Mouse (Mus musculus) macrophage (primary cell): ENCODE results near the gene Wnt9b. TPM values are rescaled to one million over a fixed set of nuclear protein-coding genes. Genes with fewer than 3 reads are reported as not detected.

Experiments used
- H3K27ac ChIP-seq: fragments of 350-480 bp; formaldehyde crosslinking; 2 replicates; pipeline ENCODE4 v1.9.0; 2021
- H3K36me3 ChIP-seq: fragments of 350-480 bp; formaldehyde crosslinking; 2 replicates; pipeline ENCODE4 v1.9.0; 2021; ENCODE audit errors: inconsistent target
- H3K4me3 ChIP-seq: fragments of 350-480 bp; formaldehyde crosslinking; 2 replicates; pipeline ENCODE4 v1.9.0; 2021; ENCODE audit errors: inconsistent target
- H3K79me2 ChIP-seq: fragments of 350-480 bp; formaldehyde crosslinking; 2 replicates; pipeline ENCODE4 v1.9.0; 2021; ENCODE audit errors: inconsistent target
- WGBS: methylation state at CpG from one replicate; pipeline ENCODE4 v1.1.7; 2026; ENCODE audit warnings: inconsistent platforms; ENCODE audit not compliant: missing documents; 5-methylcytosine and 5-hydroxymethylcytosine counted together
- polyA plus RNA-seq: library from polyadenylated mRNA; stranded (reverse); fragments of 250-400 nt; gene quantifications from 3 replicates; pipeline ENCODE4 v1.2.4, GENCODE M21; 2018; ENCODE audit warnings: inconsistent platforms

Wnt9b gene
- polyA plus RNA-seq, 1 experiment from 2014 or later, result not detected

GRCm38 (mm10) chr11:103758054-103758453 lies 8.4 kb upstream of the Wnt9b start:
- Histone ChIP-seq H3K36me3 (no peaks in the 10 kb centered on the region), H3K27ac (no peak overlapping the region), H3K79me2 (no peaks in the 10 kb centered on the region), H3K4me3 (no peak overlapping the region)
- 53% methylated on average over 11 of the region's 11 CpGs for WGBS

GRCm38 (mm10) chr11:103750612-103751011 lies 991 bp upstream of the Wnt9b start:
- no peaks in the 10 kb centered on the region for H3K79me2 ChIP-seq
- H3K27ac ChIP-seq, result no peak overlapping the region
- no peaks in the 10 kb centered on the region for H3K36me3 ChIP-seq
- no peak overlapping the region for H3K4me3 ChIP-seq
- WGBS, result 3% methylated on average over 3 of the region's 3 CpGs

- 88% methylated on average over 19 of the region's 19 CpGs for WGBS
- no peak overlapping the region for H3K27ac ChIP-seq
- H3K79me2 ChIP-seq, result no peaks in the 10 kb centered on the region
- no peak overlapping the region for H3K4me3 ChIP-seq
- H3K36me3 ChIP-seq, result no peaks in the 10 kb centered on the region
Observed at GRCm38 (mm10) chr11:103735046-103735781, 14.4 kb downstream of the Wnt9b start.

- 79% methylated on average over 5 of the region's 5 CpGs for WGBS
- Histone ChIP-seq H3K27ac (no peak overlapping the region), H3K4me3 (no peak overlapping the region), H3K79me2 (no peaks in the 10 kb centered on the region), H3K36me3 (no peaks in the 10 kb centered on the region)
Observed at GRCm38 (mm10) chr11:103734411-103735045, 15.1 kb downstream of the Wnt9b start.

- no peaks in the 10 kb centered on the region for H3K36me3 ChIP-seq
Observed at GRCm38 (mm10) chr11:103733961-103734360, 15.7 kb downstream of the Wnt9b start.

GRCm38 (mm10) chr11:103733069-103733468 lies 16.6 kb downstream of the Wnt9b start:
- Histone ChIP-seq H3K79me2 (no peaks in the 10 kb centered on the region), H3K4me3 (no peak overlapping the region), H3K27ac (no peak overlapping the region), H3K36me3 (no peaks in the 10 kb centered on the region)
- WGBS, result 83% methylated on average over 4 of the region's 4 CpGs

More at GRCm38 (mm10) chr11:103733961-103734360, 15.7 kb downstream of the Wnt9b start:
- no peak overlapping the region for H3K4me3 ChIP-seq
- no peak overlapping the region for H3K27ac ChIP-seq
- no peaks in the 10 kb centered on the region for H3K79me2 ChIP-seq
- WGBS, result 100% methylated on average over 2 of the region's 2 CpGs

GRCm38 (mm10) chr11:103732306-103732705 lies 17.3 kb downstream of the Wnt9b start:
- no peaks in the 10 kb centered on the region for H3K79me2 ChIP-seq
- no peaks in the 10 kb centered on the region for H3K36me3 ChIP-seq
- H3K4me3 ChIP-seq, result no peak overlapping the region
- 95% methylated on average over 7 of the region's 7 CpGs for WGBS
- no peak overlapping the region for H3K27ac ChIP-seq

- Histone ChIP-seq H3K27ac (no peak overlapping the region), H3K4me3 (no peak overlapping the region), H3K36me3 (no peaks in the 10 kb centered on the region), H3K79me2 (no peaks in the 10 kb centered on the region)
- 80% methylated on average over 9 of the region's 9 CpGs for WGBS
Observed at GRCm38 (mm10) chr11:103731594-103731993, 18.0 kb downstream of the Wnt9b start.

- no peak overlapping the region for H3K4me3 ChIP-seq
Observed at GRCm38 (mm10) chr11:103729282-103729985, 20.2 kb downstream of the Wnt9b start.

GRCm38 (mm10) chr11:103724331-103724771 lies 25.3 kb downstream of the Wnt9b start:
- Histone ChIP-seq H3K79me2 (no peaks in the 10 kb centered on the region), H3K27ac (no peak overlapping the region), H3K36me3 (no peaks in the 10 kb centered on the region), H3K4me3 (no peak overlapping the region)
- WGBS, result 80% methylated on average over 8 of the region's 11 CpGs

More at GRCm38 (mm10) chr11:103729282-103729985, 20.2 kb downstream of the Wnt9b start:
- H3K79me2 ChIP-seq, result no peaks in the 10 kb centered on the region
- H3K36me3 ChIP-seq, result no peaks in the 10 kb centered on the region
- 83% methylated on average over 9 of the region's 9 CpGs for WGBS
- H3K27ac ChIP-seq, result no peak overlapping the region

- Histone ChIP-seq H3K27ac (no peak overlapping the region), H3K4me3 (no peak overlapping the region), H3K36me3 (no peaks in the 10 kb centered on the region), H3K79me2 (no peaks in the 10 kb centered on the region)
- WGBS, result 45% methylated on average over 9 of the region's 9 CpGs
Observed at GRCm38 (mm10) chr11:103722040-103722481, 27.6 kb downstream of the Wnt9b start.

GRCm38 (mm10) chr11:103721468-103722039 lies 28.1 kb downstream of the Wnt9b start:
- H3K4me3 ChIP-seq, result no peak overlapping the region
- no peaks in the 10 kb centered on the region for H3K79me2 ChIP-seq
- H3K36me3 ChIP-seq, result no peaks in the 10 kb centered on the region
- H3K27ac ChIP-seq, result no peak overlapping the region
- WGBS, result 53% methylated on average over 14 of the region's 15 CpGs

GRCm38 (mm10) chr11:103719436-103719835 lies 30.2 kb downstream of the Wnt9b start:
- no peak overlapping the region for H3K4me3 ChIP-seq
- H3K36me3 ChIP-seq, result no peaks in the 10 kb centered on the region
- no peaks in the 10 kb centered on the region for H3K79me2 ChIP-seq
- H3K27ac ChIP-seq, result no peak overlapping the region
- 98% methylated on average over 5 of the region's 5 CpGs for WGBS

GRCm38 (mm10) chr11:103716971-103717370 lies 32.6 kb downstream of the Wnt9b start:
- no peaks in the 10 kb centered on the region for H3K79me2 ChIP-seq
- H3K4me3 ChIP-seq, result no peak overlapping the region
- WGBS, result 49% methylated on average over 9 of the region's 9 CpGs
- no peak overlapping the region for H3K27ac ChIP-seq
- no peaks in the 10 kb centered on the region for H3K36me3 ChIP-seq
